28 mouse cellular contexts compared by ENCODE assay signal in the genomic region with DNA sequence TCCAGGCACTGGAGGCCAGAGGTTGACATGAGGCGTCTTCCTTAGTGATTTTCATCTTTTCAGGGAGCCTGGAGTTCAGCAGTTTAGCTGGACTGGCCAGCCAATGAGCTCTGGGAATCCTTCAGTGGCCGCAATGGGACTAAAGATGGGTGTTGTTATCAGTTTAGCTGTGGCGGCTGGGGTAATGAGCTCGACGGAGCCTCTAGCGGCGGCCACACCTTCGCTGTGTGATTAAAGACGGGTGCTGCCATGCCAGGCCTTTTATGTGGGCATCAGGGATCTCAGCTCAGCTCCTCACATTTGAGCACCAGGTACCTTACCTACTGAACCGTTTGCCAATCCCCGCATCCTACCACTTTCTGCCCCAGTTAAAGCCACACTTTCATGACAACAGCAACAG. TPM values are rescaled to one million over a fixed set of nuclear protein-coding genes. Genes with fewer than 3 reads are reported as not detected.
"Had no signal": no experiment of that assay in that cellular context is flagged by ENCODE, and none has a peak within 500 bp of the region (broad histone marks: within the 10 kb centered on the region; RNA-seq: fewer than 3 reads in every experiment).

No protein-coding gene starts in this region.

- H3K4me1 ChIP-seq: heart, embryonic 13.5 days; heart, embryonic 15.5 days; intestine, embryonic 15.5 days; limb, embryonic 10.5 days; limb, embryonic 12.5 days had no signal

- H3K27me3 ChIP-seq: heart, embryonic 13.5 days; heart, embryonic 15.5 days; intestine, embryonic 15.5 days; limb, embryonic 12.5 days had no signal

- H3K9me3 ChIP-seq: heart, embryonic 13.5 days; heart, embryonic 15.5 days; intestine, embryonic 15.5 days; limb, embryonic 10.5 days; limb, embryonic 12.5 days had no signal

- ATAC-seq: hindbrain, embryonic 16.5 days; inflammation-experienced regulatory T-cells, adult 6 months; intestine, embryonic 15.5 days; intestine, postnatal 0 days had no signal

- H3K4me2 ChIP-seq: heart, embryonic 11.5 days; heart, embryonic 13.5 days; heart, embryonic 15.5 days; hindbrain, embryonic 14.5 days; intestine, embryonic 15.5 days; limb, embryonic 12.5 days; liver, embryonic 11.5 days had no signal

- H3K9ac ChIP-seq: heart, embryonic 13.5 days; heart, embryonic 15.5 days; hindbrain, embryonic 14.5 days; intestine, embryonic 15.5 days; limb, embryonic 12.5 days had no signal

- H3K27ac ChIP-seq: heart, adult 2 months; heart, embryonic 13.5 days; heart, embryonic 15.5 days; hindbrain, embryonic 14.5 days; intestine, embryonic 15.5 days; layer of hippocampus, adult 2 months; left cerebral cortex, adult 2 months; limb, embryonic 10.5 days; limb, embryonic 12.5 days had no signal

- DNase-seq: gastrocnemius, postnatal 14 days; gastrocnemius, postnatal 36 days; heart, adult 2 months; heart, postnatal 10 days; kidney, adult 18-20 months; kidney, adult 8-10 months; kidney, postnatal 10 days; kidney, postnatal 25 days; kidney, postnatal 4 days; liver had no signal

- H3K4me3 ChIP-seq: heart, adult 2 months; heart, embryonic 13.5 days; heart, embryonic 15.5 days; intestine, embryonic 15.5 days; layer of hippocampus, adult 2 months; left cerebral cortex, adult 2 months; limb, embryonic 10.5 days; limb, embryonic 12.5 days had no signal

RNA-seq across cellular contexts. Expression of a gene that starts 23.5 kb away (rescaled TPM):
- total RNA-seq: layer of hippocampus, adult 2 months; layer of hippocampus, postnatal 10 days; layer of hippocampus, postnatal 25 days; left cerebral cortex, adult 2 months; left cerebral cortex, postnatal 14 days; left cerebral cortex, postnatal 36 days had no signal
- polyA plus RNA-seq: hindbrain, embryonic 11.5 days; hindbrain, embryonic 14.5 days; inflammation-experienced regulatory T-cells, adult 6 months had no signal
